In the genomic region with DNA sequence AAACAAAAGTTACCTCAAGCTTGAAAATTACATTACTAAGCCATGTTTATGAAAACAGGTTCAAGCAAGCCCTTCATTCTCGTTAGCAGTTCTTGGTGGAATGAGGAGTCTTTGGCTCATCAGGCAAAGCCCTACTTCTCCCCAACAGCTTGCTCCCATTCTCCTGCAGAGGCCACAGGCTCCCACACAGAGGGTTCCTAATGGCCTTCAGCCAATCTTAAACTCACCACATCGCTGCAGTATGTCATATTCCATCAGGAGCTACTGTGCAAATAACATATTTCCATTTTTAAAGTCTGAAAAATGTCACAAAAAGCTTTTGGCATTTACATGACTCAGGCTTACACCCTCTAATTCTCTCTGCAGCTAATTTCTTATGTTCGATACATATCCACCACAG, we compare ENCODE assay signal across 25 mouse cellular contexts.
DNase-seq lines count a peak whose midpoint lies in the region; ATAC-seq and TF ChIP-seq lines count a peak whose summit lies in the region.
"Had no signal": no experiment of that assay in that cellular context is flagged by ENCODE, and none has a peak within 500 bp of the region (broad histone marks: within the 10 kb centered on the region; RNA-seq: fewer than 3 reads in every experiment).

No protein-coding gene starts in this region.

- H3K9me3 ChIP-seq in embryonic facial prominence, embryonic 14.5 days (ENCODE audit: control insufficient read depth, low read length) = no peaks in the 10 kb centered on the region
- no peaks in the 10 kb centered on the region for H3K9me3 ChIP-seq in embryonic facial prominence, embryonic 10.5 days
- H3K9me3 ChIP-seq: embryonic facial prominence, embryonic 12.5 days; forebrain, embryonic 10.5 days; forebrain, embryonic 13.5 days; G1E; hindbrain, embryonic 12.5 days; hindbrain, embryonic 15.5 days had no signal

- ATAC-seq in embryonic facial prominence, embryonic 14.5 days (ENCODE audit: low read depth) = no peak
- ATAC-seq: forebrain, embryonic 13.5 days; forebrain, postnatal 0 days; Patski had no signal

- no peak overlapping the region for H3K4me2 ChIP-seq in embryonic facial prominence, embryonic 14.5 days (ENCODE audit: low read depth, low read length)
- H3K4me2 ChIP-seq: embryonic facial prominence, embryonic 12.5 days; forebrain, embryonic 13.5 days; heart, embryonic 11.5 days; hindbrain, embryonic 12.5 days; hindbrain, embryonic 15.5 days had no signal

- no peak for TF ChIP-seq CTCF in kidney, adult 2 months (conservative IDR thresholded peaks at IDR 0.05; ENCODE audit: insufficient read depth, insufficient read length, low read depth, low read length)

- H3K4me3 ChIP-seq in embryonic facial prominence, embryonic 14.5 days (ENCODE audit: low read depth, low read length) = no peak overlapping the region
- H3K4me3 ChIP-seq in embryonic facial prominence, embryonic 10.5 days = no peak overlapping the region
- H3K4me3 ChIP-seq in kidney, adult 2 months (ENCODE audit: insufficient read depth, low read depth, low read length) = no peak overlapping the region
- H3K4me3 ChIP-seq: embryonic facial prominence, embryonic 12.5 days; erythroblast, embryonic 14.5 days; forebrain, embryonic 10.5 days; forebrain, embryonic 13.5 days; hindbrain, embryonic 12.5 days; hindbrain, embryonic 15.5 days had no signal

- DNase-seq in embryonic facial prominence, embryonic 14.5 days (ENCODE audit: low spot score) = peak; percentile 48
- no peak for DNase-seq in embryonic facial prominence, embryonic 10.5 days (ENCODE audit: low spot score)
- DNase-seq in layer of hippocampus, adult 9-10 months (ENCODE audit: low spot score) = peak; percentile 2
- DNase-seq in layer of hippocampus, postnatal 36 days = no peak
- peak; percentile 54 for DNase-seq in brain, adult 2 months (ENCODE audit: low read depth, low spot score)
- DNase-seq in telencephalon, adult 2 months (ENCODE audit: low read depth, low spot score) = peak; percentile 10
- DNase-seq in kidney, adult 2 months = no peak
- DNase-seq: adrenal gland, postnatal 10 days; adrenal gland, postnatal 36 days; B cell, adult 2 months; cerebellum, adult 11 months; cerebellum, adult 8-10 months; forebrain, postnatal 0 days; gastrocnemius, postnatal 10 days; heart, adult 11 months had no signal

- no peak overlapping the region for H3K9ac ChIP-seq in embryonic facial prominence, embryonic 14.5 days (ENCODE audit: low read depth, low read length)
- H3K9ac ChIP-seq: embryonic facial prominence, embryonic 12.5 days; forebrain, embryonic 13.5 days; forebrain, postnatal 0 days; hindbrain, embryonic 12.5 days; hindbrain, embryonic 15.5 days had no signal

- no peak for TF ChIP-seq POLR2A in kidney, adult 2 months (IDR thresholded peaks at IDR 0.05; ENCODE audit: low read depth, low read length)

- no peaks in the 10 kb centered on the region for H3K36me3 ChIP-seq in embryonic facial prominence, embryonic 14.5 days (ENCODE audit: control insufficient read depth, insufficient read depth, low read length)
- H3K36me3 ChIP-seq in embryonic facial prominence, embryonic 10.5 days (replicated peaks) = no peaks in the 10 kb centered on the region
- H3K36me3 ChIP-seq in kidney, adult 2 months (ENCODE audit: control insufficient read depth, insufficient read depth, low read length) = no peaks in the 10 kb centered on the region
- H3K36me3 ChIP-seq: embryonic facial prominence, embryonic 12.5 days; forebrain, embryonic 10.5 days; G1E; hindbrain, embryonic 12.5 days; hindbrain, embryonic 15.5 days had no signal

- no peak overlapping the region for H3K27ac ChIP-seq in embryonic facial prominence, embryonic 14.5 days (replicated peaks; ENCODE audit: low read depth, low read length)
- no peak overlapping the region for H3K27ac ChIP-seq in embryonic facial prominence, embryonic 10.5 days (replicated peaks)
- no peak overlapping the region for H3K27ac ChIP-seq in kidney, adult 2 months (ENCODE audit: insufficient read depth, low read depth, low read length)
- H3K27ac ChIP-seq: embryonic facial prominence, embryonic 12.5 days; forebrain, embryonic 10.5 days; forebrain, embryonic 13.5 days; hindbrain, embryonic 12.5 days; hindbrain, embryonic 15.5 days had no signal

- 60% methylated on average over 3 of the region's 3 CpGs for WGBS in embryonic facial prominence, embryonic 14.5 days
- WGBS in embryonic facial prominence, embryonic 10.5 days = 86% methylated on average over 3 of the region's 3 CpGs
- 74% methylated on average over 3 of the region's 3 CpGs for WGBS in kidney, adult 2 months

- no peaks in the 10 kb centered on the region; the same call in 1 of the 2 replicates for H3K4me1 ChIP-seq in embryonic facial prominence, embryonic 14.5 days (ENCODE audit: control insufficient read depth, insufficient read depth, low read length)
- no peaks in the 10 kb centered on the region for H3K4me1 ChIP-seq in embryonic facial prominence, embryonic 10.5 days
- H3K4me1 ChIP-seq in kidney, adult 2 months (ENCODE audit: control insufficient read depth, insufficient read depth, low read length) = no peaks in the 10 kb centered on the region
- H3K4me1 ChIP-seq: embryonic facial prominence, embryonic 12.5 days; forebrain, embryonic 10.5 days; forebrain, embryonic 13.5 days; hindbrain, embryonic 12.5 days; hindbrain, embryonic 15.5 days had no signal

- H3K27me3 ChIP-seq in embryonic facial prominence, embryonic 14.5 days (replicated peaks; ENCODE audit: control insufficient read depth, insufficient read depth, low read length) = no peaks in the 10 kb centered on the region
- H3K27me3 ChIP-seq in embryonic facial prominence, embryonic 10.5 days (replicated peaks; ENCODE audit: low read depth, poor library complexity, severe bottlenecking) = no peaks in the 10 kb centered on the region
- no peaks in the 10 kb centered on the region for H3K27me3 ChIP-seq in kidney, adult 2 months (replicated peaks; ENCODE audit: control insufficient read depth, insufficient read depth, low read length)
- H3K27me3 ChIP-seq: CH12.LX; embryonic facial prominence, embryonic 12.5 days; forebrain, embryonic 13.5 days; hindbrain, embryonic 12.5 days; hindbrain, embryonic 15.5 days; Patski had no signal

Comparison
In these comparisons a context has a peak if more than half of its experiments do, and no peak if none do; other contexts are left out.
1. DNase-seq: peak in embryonic facial prominence, embryonic 14.5 days (single experiment), layer of hippocampus, adult 9-10 months (single experiment), brain, adult 2 months (single experiment) and telencephalon, adult 2 months (single experiment); none in embryonic facial prominence, embryonic 10.5 days (single experiment), layer of hippocampus, postnatal 36 days (0 of 2) and kidney, adult 2 months (single experiment).